Mouse (Mus musculus) liver, adult 2 months (tissue): ENCODE results near the gene Wasf1. TPM values are rescaled to one million over a fixed set of nuclear protein-coding genes. Genes with fewer than 3 reads are reported as not detected.
A peak's percentile ranks its signal among the peaks of the same experiment; 100 is the strongest.

Experiments
- DNase-seq: peaks from one replicate; pipeline ENCODE4 v3.0.0-alpha.2; 2011; ENCODE audit warnings: low read depth, low spot score; ENCODE audit errors: extremely low read depth
- H3K27ac ChIP-seq: fragments of 200-500 bp; replicated peaks from 2 replicates; pipeline ENCODE4 v1.5.1; 2012; ENCODE audit warnings: low read depth, mild to moderate bottlenecking, control low read depth, inconsistent platforms, low read length; ENCODE audit not compliant: insufficient read depth
- H3K27me3 ChIP-seq: fragments of 200-500 bp; 2 replicates; pipeline ENCODE4 v1.6.1; 2012; ENCODE audit warnings: mild to moderate bottlenecking, moderate library complexity, low read length, inconsistent platforms; ENCODE audit not compliant: control insufficient read depth, insufficient read depth
- H3K36me3 ChIP-seq: fragments of 200-500 bp; 2 replicates; pipeline ENCODE4 v1.6.1; 2012; ENCODE audit warnings: low read length, inconsistent platforms; ENCODE audit not compliant: control insufficient read depth, insufficient read depth
- H3K4me1 ChIP-seq: fragments of 200-500 bp; 2 replicates; pipeline ENCODE4 v1.6.1; 2011; ENCODE audit warnings: low read length; ENCODE audit not compliant: control insufficient read depth, insufficient read depth
- H3K4me3 ChIP-seq: fragments of 200-500 bp; 2 replicates; pipeline ENCODE4 v1.5.1; 2011; ENCODE audit warnings: low read depth, mild to moderate bottlenecking, control low read depth, low read length, moderate library complexity; ENCODE audit not compliant: insufficient read depth
- H3K79me2 ChIP-seq: fragments of 200-500 bp; 2 replicates; pipeline ENCODE4 v1.6.1; 2012; ENCODE audit warnings: inconsistent platforms, mild to moderate bottlenecking, low read length, moderate library complexity; ENCODE audit not compliant: control insufficient read depth, insufficient read depth
- H3K9ac ChIP-seq: fragments of 200-500 bp; 2 replicates; pipeline ENCODE4 v1.6.1; 2012; ENCODE audit warnings: low read depth, mild to moderate bottlenecking, control low read depth, inconsistent platforms, low read length
- CTCF ChIP-seq: fragments of 200-500 bp; IDR thresholded peaks from 2 replicates; pipeline ENCODE4 v1.5.1; 2011; ENCODE audit warnings: low read depth, low read length, control low read depth
- POLR2A ChIP-seq: fragments of 200-500 bp; IDR thresholded peaks from 2 replicates; pipeline ENCODE4 v1.6.1; 2011; ENCODE audit warnings: low read length, control low read depth; ENCODE audit not compliant: insufficient read depth; ENCODE audit errors: extremely low read depth
- WGBS: fragments of 180-500 bp; shearing (Covaris S2); methylation state at CpG from one replicate; pipeline ENCODE4 v1.1.7; 2018; 5-methylcytosine and 5-hydroxymethylcytosine counted together
- polyA plus RNA-seq: library from polyadenylated mRNA; depleted of rRNA; stranded (reverse); fragments of >200 nt; gene quantifications from 2 replicates; pipeline ENCODE4 v1.2.3, GENCODE M21; 2012
- total RNA-seq: library from RNA; depleted of rRNA; stranded (reverse); fragments of >200 nt; gene quantifications from 2 replicates; pipeline ENCODE4 v1.2.3, GENCODE M21; 2014

The Wasf1 gene
- total and polyA plus RNA-seq, 2 experiments: 0.55 to 0.69 TPM

- no peaks in the 10 kb centered on the region for H3K36me3 ChIP-seq
- peaks cover 7% of the 10 kb centered on the region; the same call in 1 of the 2 replicates for H3K4me1 ChIP-seq
- H3K27ac ChIP-seq: peak overlapping the region; percentile 98
- peaks cover 22% of the 10 kb centered on the region; the same call in 1 of the 2 replicates for H3K79me2 ChIP-seq
- under 1% methylated on average over 82 of the region's 87 CpGs for WGBS
- 0 out of 2 replicates have a peak, but pooled peaks have one; percentile 17 for TF ChIP-seq POLR2A
- no peak for TF ChIP-seq CTCF
- H3K27me3 ChIP-seq: no peaks in the 10 kb centered on the region
- H3K4me3 ChIP-seq: peak overlapping the region; percentile 94
- DNase-seq: no peak
- H3K9ac ChIP-seq: peak overlapping the region; percentile 94
Observed at GRCm38 (mm10) chr10:40883644-40884278, 486 bp downstream of the Wasf1 start.

GRCm38 (mm10) chr10:40884279-40884806 lies 1.1 kb downstream of the Wasf1 start:
- peak; percentile 62 for DNase-seq
- H3K4me1 ChIP-seq: peaks cover 6% of the 10 kb centered on the region; the same call in 1 of the 2 replicates
- H3K9ac ChIP-seq: peak overlapping the region; percentile 25
- no peaks in the 10 kb centered on the region for H3K36me3 ChIP-seq
- H3K27ac ChIP-seq: no peak overlapping the region
- WGBS: under 1% methylated on average over 40 of the region's 40 CpGs
- peak; percentile 45 for TF ChIP-seq CTCF
- TF ChIP-seq POLR2A: no peak
- H3K27me3 ChIP-seq: no peaks in the 10 kb centered on the region
- peak overlapping the region; percentile 94 for H3K4me3 ChIP-seq
- peaks cover 18% of the 10 kb centered on the region; the same call in 1 of the 2 replicates for H3K79me2 ChIP-seq

- no peaks in the 10 kb centered on the region for H3K27me3 ChIP-seq
- 89% methylated on average over 7 of the region's 7 CpGs for WGBS
- H3K36me3 ChIP-seq: no peaks in the 10 kb centered on the region
- no peak overlapping the region for H3K9ac ChIP-seq
- TF ChIP-seq CTCF (no peak), POLR2A (no peak)
- no peak for DNase-seq
- peaks cover 6% of the 10 kb centered on the region; the same call in 1 of the 2 replicates for H3K4me1 ChIP-seq
- H3K27ac ChIP-seq: no peak overlapping the region
- no peak overlapping the region for H3K4me3 ChIP-seq
- peaks cover 7% of the 10 kb centered on the region; the same call in 1 of the 2 replicates for H3K79me2 ChIP-seq
Observed at GRCm38 (mm10) chr10:40885432-40885831, 2.2 kb downstream of the Wasf1 start.

GRCm38 (mm10) chr10:40887316-40887715 lies 4.0 kb downstream of the Wasf1 start:
- Histone ChIP-seq H3K27me3 (no peaks in the 10 kb centered on the region), H3K27ac (no peak overlapping the region), H3K4me1 (no peaks in the 10 kb centered on the region), H3K4me3 (no peak overlapping the region), H3K9ac (no peak overlapping the region), H3K79me2 (peaks cover 3% of the 10 kb centered on the region; the same call in 1 of the 2 replicates), H3K36me3 (no peaks in the 10 kb centered on the region)
- 98% methylated on average over 2 of the region's 2 CpGs for WGBS
- no peak for DNase-seq
- TF ChIP-seq CTCF (no peak), POLR2A (no peak)

- no peaks in the 10 kb centered on the region for H3K36me3 ChIP-seq
- H3K27ac ChIP-seq: no peak overlapping the region
- no peaks in the 10 kb centered on the region for H3K27me3 ChIP-seq
- no peaks in the 10 kb centered on the region for H3K79me2 ChIP-seq
- no peak overlapping the region for H3K9ac ChIP-seq
- H3K4me3 ChIP-seq: no peak overlapping the region
- TF ChIP-seq CTCF: no peak
- TF ChIP-seq POLR2A: no peak
- H3K4me1 ChIP-seq: no peaks in the 10 kb centered on the region
- 81% methylated on average over 4 of the region's 4 CpGs for WGBS
- DNase-seq: no peak
Observed at GRCm38 (mm10) chr10:40889146-40889545, 5.9 kb downstream of the Wasf1 start.

GRCm38 (mm10) chr10:40895765-40896164 lies 12.5 kb downstream of the Wasf1 start:
- H3K36me3 ChIP-seq: no peaks in the 10 kb centered on the region
- no peaks in the 10 kb centered on the region; the same call in 1 of the 2 replicates for H3K79me2 ChIP-seq
- no peak for DNase-seq
- H3K4me3 ChIP-seq: no peak overlapping the region
- no peaks in the 10 kb centered on the region for H3K4me1 ChIP-seq
- 95% methylated on average over 12 of the region's 12 CpGs for WGBS
- H3K27ac ChIP-seq: no peak overlapping the region
- no peaks in the 10 kb centered on the region for H3K27me3 ChIP-seq
- H3K9ac ChIP-seq: no peak overlapping the region
- no peak for TF ChIP-seq CTCF
- no peak for TF ChIP-seq POLR2A
